Comparison of ENCODE assay signal across 8 mouse cellular contexts in the genomic region with DNA sequence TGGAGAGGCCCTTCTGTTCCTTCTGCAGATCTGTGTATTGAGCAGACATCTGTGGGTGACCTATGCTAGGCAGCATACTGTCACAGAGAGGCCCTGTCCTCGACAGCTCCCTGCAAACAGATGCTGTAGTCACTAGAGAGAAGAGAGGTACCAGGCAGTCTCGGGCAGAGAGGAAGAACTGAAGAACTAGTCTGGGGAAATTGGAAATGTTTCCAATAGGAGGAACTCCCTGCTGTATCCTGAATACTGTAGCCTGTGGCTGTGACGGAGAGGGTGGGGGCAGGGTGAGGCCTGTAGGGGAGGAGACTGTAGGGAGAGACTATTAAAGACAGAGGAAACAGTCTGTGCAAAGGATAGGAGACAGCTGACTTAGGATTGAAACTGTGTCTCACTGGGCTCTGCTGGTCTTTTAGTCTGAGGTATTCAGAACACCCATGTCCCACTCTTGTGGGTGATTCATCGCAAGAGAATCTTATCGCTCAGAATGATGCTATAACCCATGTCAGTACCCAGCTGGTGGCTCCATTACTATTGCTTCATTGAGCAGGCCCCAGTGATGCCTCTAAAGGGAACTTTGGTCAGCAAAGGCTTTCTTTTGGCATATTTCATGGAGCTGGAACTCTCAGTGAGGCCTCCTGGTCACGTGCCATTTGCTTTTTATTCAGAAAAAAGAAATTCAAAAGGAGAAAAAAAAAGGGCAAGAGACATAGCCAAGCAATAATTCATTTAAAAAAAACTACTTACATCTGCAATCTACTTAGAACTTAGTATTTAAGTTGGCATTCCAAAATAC. TPM values are rescaled to one million over a fixed set of nuclear protein-coding genes. Genes with fewer than 3 reads are reported as not detected.
DNase-seq lines count a peak whose midpoint lies in the region; ATAC-seq lines count a peak whose summit lies in the region.

No protein-coding gene starts in this region.

- H3K9ac ChIP-seq in neural tube, embryonic 13.5 days: no peak overlapping the region

- ATAC-seq in neural tube, embryonic 13.5 days (ENCODE audit: low read depth): peak; percentile 55; the same call in 1 of the 2 replicates

- H3K9me3 ChIP-seq in heart, embryonic 10.5 days: no peaks in the 10 kb centered on the region
- H3K9me3 ChIP-seq in neural tube, embryonic 13.5 days: no peaks in the 10 kb centered on the region

- H3K27me3 ChIP-seq in heart, embryonic 10.5 days (ENCODE audit: insufficient read depth, poor library complexity, severe bottlenecking): no peaks in the 10 kb centered on the region
- H3K27me3 ChIP-seq in neural tube, embryonic 13.5 days: peaks cover 5% of the 10 kb centered on the region; the same call in 1 of the 2 replicates

- peak; percentile 37 for DNase-seq in gastrocnemius, adult 18-20 months (ENCODE audit: low spot score)
- no peak for DNase-seq in gastrocnemius, adult 8-10 months (ENCODE audit: low spot score in 2 of 2)
- DNase-seq in NIH3T3 (ENCODE audit: low read depth): peak; percentile 29
- no peak for DNase-seq in heart, embryonic 10.5 days (ENCODE audit: low spot score)
- DNase-seq in kidney, postnatal 25 days: peak; percentile 33 to 48
- no peak for DNase-seq in thymus, postnatal 0 days (ENCODE audit: low spot score)
- DNase-seq in T-cell, adult 2 months (ENCODE audit: low spot score): no peak

- H3K27ac ChIP-seq in heart, embryonic 10.5 days: peak overlapping the region; percentile 56; the same call in 1 of the 2 replicates
- H3K27ac ChIP-seq in neural tube, embryonic 13.5 days (replicated peaks): peak overlapping the region; percentile 49

- 50% methylated on average over 6 of the region's 6 CpGs for WGBS in heart, embryonic 10.5 days
- 15% methylated on average over 6 of the region's 6 CpGs for WGBS in neural tube, embryonic 13.5 days

- no peak overlapping the region for H3K4me2 ChIP-seq in neural tube, embryonic 13.5 days

- H3K4me3 ChIP-seq in heart, embryonic 10.5 days: no peak overlapping the region
- no peak overlapping the region for H3K4me3 ChIP-seq in neural tube, embryonic 13.5 days

- no peaks in the 10 kb centered on the region for H3K36me3 ChIP-seq in heart, embryonic 10.5 days
- no peaks in the 10 kb centered on the region for H3K36me3 ChIP-seq in neural tube, embryonic 13.5 days

- H3K4me1 ChIP-seq in heart, embryonic 10.5 days: peaks cover 24% of the 10 kb centered on the region
- peaks cover 28% of the 10 kb centered on the region for H3K4me1 ChIP-seq in neural tube, embryonic 13.5 days (replicated peaks)

RNA-seq across cellular contexts. Expression of a gene that starts 43.4 kb away (rescaled TPM):
- total RNA-seq in gastrocnemius, adult 18-20 months (2021): 1 to 10 TPM; 2.0 to 2.7 TPM
- 1 to 10 TPM; 1.3 to 3.7 (median 2.4) TPM for total RNA-seq in gastrocnemius, adult 8-10 months (2022)
- polyA plus RNA-seq in heart, embryonic 10.5 days (2016; fragmentation: Nextera tagmentation; extraction: Ambion mirVana): 9.4 and 11.5 TPM in 2 replicates
- polyA plus RNA-seq in neural tube, embryonic 13.5 days (2015; fragmentation: Nextera tagmentation; extraction: Ambion mirVana): 48.4 and 53.3 TPM in 2 replicates
- polyA plus RNA-seq in thymus, postnatal 0 days (2015; fragmentation: Nextera tagmentation; extraction: Ambion mirVana): 30.1 and 32.3 TPM in 2 replicates

Comparison
In these comparisons a context has a peak if more than half of its experiments do, and no peak if none do; other contexts are left out.
1. DNase-seq: peak in gastrocnemius, adult 18-20 months (single experiment), NIH3T3 (single experiment) and kidney, postnatal 25 days (2 of 2); none in gastrocnemius, adult 8-10 months (0 of 2), heart, embryonic 10.5 days (single experiment), thymus, postnatal 0 days (single experiment) and T-cell, adult 2 months (single experiment).